Mouse (Mus musculus) heart, postnatal 10 days (tissue): Measurements from ENCODE around the gene Laptm5. TPM values are rescaled to one million over a fixed set of nuclear protein-coding genes. Genes with fewer than 3 reads are reported as not detected.

ENCODE experiments used
- DNase-seq, 2 experiments: peaks; one replicate each; pipeline ENCODE4 v3.0.0; 2021
- intact Hi-C: fragments of 180-260 bp; cut with DNase I; formaldehyde crosslinking; loops from one replicate; pipeline ENCODE4 v1.15.1; 2025
- total RNA-seq, 2 experiments: library from RNA; stranded (reverse); gene quantifications; 2 replicates each; pipeline ENCODE4 v1.2.3; 2021

The Laptm5 gene
- total RNA-seq: 10 to 100 TPM; 13.9 to 16.9 TPM

DNA sequence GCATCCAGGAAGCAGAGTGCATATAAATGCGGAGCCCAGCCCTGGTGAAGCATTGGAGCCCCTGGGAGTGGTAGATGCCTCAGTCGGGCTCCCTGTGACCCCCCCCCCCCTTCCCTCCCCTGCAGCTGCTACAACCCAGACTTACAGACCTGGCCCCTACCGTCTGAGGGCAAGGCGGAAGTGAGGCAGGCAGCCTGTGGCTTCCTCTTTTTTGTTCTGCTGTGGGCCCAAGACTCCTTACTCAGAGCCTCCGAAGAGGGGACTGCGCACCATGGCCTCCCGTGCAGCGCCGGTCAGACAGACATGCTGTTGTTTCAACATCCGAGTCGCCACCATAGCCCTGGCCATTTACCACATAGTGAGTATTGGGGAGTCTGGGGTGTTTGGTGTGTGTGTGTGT, at the start of gene Laptm5:
Gene Laptm5, plus strand, starts transcription at position 49 of the 400 bp plus-strand sequence.
- DNase-seq: peak; percentile 26 to 35
- intact Hi-C loops: no loop called here

DNA sequence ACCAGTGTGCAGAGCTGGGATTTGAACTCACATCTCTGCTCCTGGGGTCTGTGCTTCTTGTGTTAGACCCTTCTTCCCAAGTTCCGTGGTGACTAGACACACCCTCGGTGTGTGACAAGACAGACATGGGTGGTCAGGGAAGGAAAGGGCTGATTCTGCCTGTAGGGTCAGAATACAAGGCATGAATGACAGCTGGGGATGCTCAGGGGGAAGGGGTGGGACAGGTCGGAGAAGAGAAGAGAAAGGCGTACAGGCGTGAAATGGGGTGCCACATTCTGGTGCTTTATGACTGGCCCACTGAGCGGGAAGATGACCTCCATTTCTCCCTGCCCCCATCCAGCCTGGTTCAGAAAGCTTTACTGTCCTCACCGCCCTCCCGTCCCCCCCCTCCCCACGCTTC, 47.5 kb upstream of the Laptm5 start:
- intact Hi-C loops: no loop called here
- DNase-seq: no peak

DNA sequence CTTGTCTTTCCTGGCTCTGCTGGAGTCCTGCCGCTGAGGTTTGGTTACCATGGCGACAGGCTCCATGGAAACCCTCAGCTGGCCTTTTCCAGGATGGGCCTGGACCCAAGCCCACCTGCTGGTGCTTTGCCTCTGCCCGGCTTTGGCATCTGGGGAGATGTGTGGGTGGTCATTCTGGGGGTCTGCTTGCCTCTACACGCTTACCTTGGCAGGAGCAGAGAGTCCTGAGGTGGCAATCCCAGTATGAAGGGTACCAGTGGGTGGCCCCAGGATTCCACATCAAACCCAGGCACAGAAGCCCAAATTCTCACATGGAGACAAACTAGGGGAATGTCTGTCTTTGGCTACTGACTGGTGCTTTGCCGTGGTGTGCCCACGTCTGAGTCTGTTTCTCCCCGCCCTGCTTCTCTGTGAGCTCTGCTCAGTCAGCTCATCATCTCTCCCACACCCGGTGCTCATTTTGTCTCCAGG, 47.0 kb upstream of the Laptm5 start:
- intact Hi-C loops: no loop called here
- DNase-seq: no peak

GRCm38 (mm10) chr4:130867940-130868339, 45.0 kb upstream of the Laptm5 start:
- DNase-seq: no peak
- intact Hi-C loops: no loop called here

DNA sequence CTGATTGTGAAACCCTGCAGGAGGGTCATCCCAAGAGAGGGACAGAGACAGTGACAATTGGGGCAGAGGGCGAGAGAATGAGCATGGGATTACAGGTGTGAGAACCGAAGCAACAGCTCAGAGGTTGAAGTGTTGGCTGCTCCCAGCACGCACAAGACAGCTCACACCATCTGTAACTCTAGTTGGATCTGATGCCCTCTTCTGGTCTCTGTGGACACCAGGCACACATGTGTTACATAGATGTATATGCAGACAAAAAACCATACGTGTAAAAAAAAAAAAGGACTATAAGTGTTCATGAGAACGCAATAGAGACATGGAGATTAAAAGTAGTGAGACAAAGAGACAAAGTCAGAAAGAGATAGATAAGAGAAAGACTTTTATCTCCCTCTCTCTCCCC, 44.1 kb upstream of the Laptm5 start:
- DNase-seq: no peak
- intact Hi-C loops: no loop called here

GRCm38 (mm10) chr4:130872414-130872813, 40.5 kb upstream of the Laptm5 start:
- intact Hi-C loops: no loop called here

DNA sequence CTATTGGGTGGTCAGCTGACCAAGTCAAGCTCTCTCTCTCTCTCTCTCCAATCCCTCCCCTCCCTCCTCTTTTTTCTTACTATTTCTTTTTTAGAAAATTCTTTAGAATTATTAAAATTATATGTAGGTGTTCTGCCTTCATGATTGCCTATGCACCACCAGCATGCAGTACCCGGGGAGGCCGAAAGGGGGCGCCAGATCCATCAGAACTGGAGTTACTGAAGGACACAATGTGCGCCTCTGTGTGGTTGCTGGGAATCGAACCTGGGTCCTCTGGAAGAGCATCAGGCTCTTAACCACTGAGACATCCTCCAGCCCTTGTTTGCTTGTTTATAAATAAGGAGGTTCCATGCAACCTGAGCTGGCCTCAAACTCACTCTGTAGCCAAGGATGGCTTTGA, 39.5 kb upstream of the Laptm5 start:
- intact Hi-C loops: no loop called here
- DNase-seq: no peak

More at GRCm38 (mm10) chr4:130872414-130872813, 40.5 kb upstream of the Laptm5 start:
- no peak for DNase-seq

- peak; percentile 86 to 87 for DNase-seq
- intact Hi-C loops: no loop called here
Observed at GRCm38 (mm10) chr4:130874601-130875000, 38.3 kb upstream of the Laptm5 start.

DNA sequence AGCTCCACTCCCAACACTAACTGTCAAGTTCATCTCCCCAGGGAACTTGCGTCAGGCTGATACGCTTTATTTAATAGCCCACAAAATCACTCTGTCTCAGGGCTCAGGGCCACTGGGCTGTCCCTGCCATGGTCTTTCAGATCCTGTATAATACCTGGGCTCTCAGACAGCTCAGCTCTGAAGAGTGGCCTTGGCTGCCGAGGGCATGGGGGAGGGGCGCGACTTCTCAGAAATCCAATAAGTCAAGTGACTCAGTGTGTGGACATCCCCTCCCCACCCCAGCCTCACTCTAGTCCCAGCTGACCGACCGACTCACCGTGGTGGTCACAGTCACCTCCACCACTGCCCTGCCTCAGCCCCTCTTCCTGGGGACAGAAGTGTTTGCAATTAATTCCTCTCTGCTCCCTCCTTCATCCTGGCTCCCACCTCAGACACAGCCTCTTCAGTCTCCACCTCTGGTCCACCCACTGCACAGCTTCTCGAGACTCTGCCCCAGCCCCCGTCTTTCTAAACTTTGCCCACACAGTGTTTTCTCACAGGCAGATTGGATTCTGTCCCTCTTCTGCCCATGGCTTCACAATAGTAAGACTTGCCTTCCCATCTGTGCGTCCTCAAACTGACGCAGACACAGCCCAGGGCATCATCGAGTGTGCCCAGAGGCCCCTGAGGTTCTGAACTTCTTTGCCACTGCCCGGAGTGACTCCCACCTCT, 36.8 kb upstream of the Laptm5 start:
- DNase-seq: no peak
- intact Hi-C loops: no loop called here

DNA sequence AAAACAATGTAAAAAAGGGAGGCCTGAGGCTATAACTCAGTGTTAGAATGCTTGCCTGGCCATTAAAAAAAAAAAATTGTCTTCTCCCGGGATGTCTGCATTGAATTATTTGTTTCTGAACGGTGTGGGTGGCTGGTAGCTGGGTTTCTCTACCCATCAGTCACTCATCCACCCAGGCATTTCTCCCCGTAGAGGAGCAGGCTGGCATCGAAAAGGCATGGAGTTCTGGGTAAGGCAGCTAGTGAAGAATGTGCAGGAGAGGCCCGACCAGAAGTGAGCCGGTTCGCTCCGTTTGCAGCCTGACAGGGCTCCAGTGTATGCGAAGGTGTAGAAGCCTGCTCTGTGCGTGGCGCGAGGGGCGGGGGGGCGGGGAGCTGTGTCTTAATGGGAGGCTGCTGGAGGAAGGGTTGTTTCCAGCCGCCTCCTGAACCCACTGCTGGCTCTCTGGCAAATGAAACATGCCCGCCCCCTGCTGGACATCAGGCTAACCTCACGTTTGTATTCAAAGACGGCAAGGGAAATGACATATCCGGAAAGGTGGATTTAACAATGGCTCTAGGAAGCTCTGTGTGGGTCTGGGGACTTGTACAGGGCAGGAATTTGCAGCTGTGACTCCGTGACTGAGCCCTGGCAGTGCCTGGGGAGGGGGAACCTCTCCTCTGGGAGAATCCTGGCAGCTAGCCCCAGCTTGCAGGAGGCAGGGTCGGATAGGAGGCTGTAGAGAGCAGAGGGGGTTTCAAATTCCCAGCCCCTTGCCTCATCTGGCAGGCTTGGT, 34.5 kb upstream of the Laptm5 start:
- intact Hi-C loops: loop anchor here (1.0 kb wide), 1 partner anchor 88 kb away; no protein-coding TSS in a partner anchor

DNA sequence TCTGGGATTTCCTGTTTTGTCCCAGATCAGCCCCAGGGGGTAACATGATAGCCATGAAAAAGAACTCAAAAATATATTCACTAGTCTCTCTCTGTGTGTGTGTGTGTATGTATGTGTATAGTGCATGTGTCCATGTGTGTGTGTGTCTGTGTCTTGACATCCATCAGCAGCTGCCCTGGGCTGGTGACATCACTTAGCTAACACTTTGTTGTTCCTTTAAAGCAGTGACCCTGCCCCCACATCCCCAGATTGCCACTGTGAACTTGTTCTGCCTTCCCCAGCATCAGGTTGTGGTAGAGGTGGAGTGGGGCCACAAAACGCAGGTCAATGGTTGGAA, 33.9 kb upstream of the Laptm5 start:
- intact Hi-C loops: no loop called here

More for the DNA sequence above, 34.5 kb upstream of the Laptm5 start:
- DNase-seq: peak; percentile 92 to 96

GRCm38 (mm10) chr4:130881336-130881735, 31.6 kb upstream of the Laptm5 start:
- DNase-seq: no peak
- intact Hi-C loops: no loop called here

More for the DNA sequence above, 33.9 kb upstream of the Laptm5 start:
- DNase-seq: no peak

- intact Hi-C loops: no loop called here
Observed at GRCm38 (mm10) chr4:130882762-130883161, 30.2 kb upstream of the Laptm5 start.

DNA sequence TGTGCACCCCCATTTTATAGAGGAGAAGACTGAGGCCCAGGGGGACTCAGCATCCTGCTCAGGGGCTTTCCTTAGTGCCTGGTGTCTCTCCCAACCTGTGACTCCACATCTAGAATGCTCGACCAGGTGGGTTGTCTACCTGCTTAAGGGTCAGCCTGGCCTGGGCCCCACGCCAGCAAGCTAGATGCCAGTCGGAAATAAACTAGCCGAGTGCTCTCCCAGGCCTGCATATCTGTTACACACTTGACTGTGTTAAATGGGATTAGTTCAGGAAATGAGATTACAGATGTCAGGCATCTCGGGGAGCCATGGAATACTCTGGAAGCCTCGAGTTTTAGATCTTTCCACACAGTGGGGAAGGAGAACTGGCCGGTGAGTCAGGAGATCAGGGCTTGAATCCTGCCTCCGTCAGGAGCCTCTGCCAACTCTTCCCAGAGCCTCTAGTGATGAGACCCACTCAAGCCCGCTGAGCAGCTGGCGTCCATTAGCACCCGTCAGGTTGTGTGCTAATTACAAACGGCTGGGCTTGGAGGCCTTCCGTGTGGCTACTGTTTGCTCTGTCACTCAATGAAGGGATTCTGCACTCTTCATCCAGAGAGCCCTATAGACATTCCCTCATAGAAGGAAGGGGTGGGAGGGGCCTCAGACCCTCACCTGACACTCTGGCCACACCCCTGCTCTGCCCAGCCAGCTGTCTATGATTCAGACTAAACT, 28.9 kb upstream of the Laptm5 start:
- no peak for DNase-seq
- intact Hi-C loops: no loop called here

More at GRCm38 (mm10) chr4:130882762-130883161, 30.2 kb upstream of the Laptm5 start:
- DNase-seq: no peak

DNA sequence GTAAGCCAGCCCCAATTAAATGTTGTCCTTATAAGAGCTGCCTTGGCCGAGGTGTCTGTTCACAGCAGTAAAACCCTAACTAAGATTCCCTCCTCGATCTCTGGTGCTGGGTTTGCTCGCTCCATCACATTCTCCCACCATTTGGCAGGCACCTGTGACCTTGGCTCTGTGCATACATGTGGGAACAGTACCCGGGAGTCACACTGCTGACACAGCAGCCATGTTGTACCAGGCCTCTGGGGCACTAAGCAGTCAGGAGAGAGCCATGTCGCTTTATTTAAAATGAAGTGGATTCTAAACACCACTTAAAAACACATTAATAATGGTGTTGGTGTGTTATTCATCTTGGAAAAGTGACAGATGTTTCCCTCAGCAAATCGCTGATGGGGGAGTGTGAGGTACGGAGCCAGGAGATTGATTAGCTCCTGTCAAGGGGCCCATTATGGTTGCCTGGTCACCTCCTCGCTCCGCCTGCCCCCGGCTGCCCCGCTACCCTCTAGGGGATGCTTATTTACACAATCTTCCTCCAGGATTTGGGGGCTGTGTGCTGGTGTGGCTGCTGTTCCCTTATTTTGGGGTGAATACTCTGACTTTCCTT, 25.7 kb upstream of the Laptm5 start:
- intact Hi-C loops: no loop called here
- no peak for DNase-seq

GRCm38 (mm10) chr4:130889777-130890510, 23.0 kb upstream of the Laptm5 start:
- DNase-seq: no peak
- intact Hi-C loops: no loop called here

- DNase-seq: no peak
- intact Hi-C loops: no loop called here
Observed at GRCm38 (mm10) chr4:130890511-130890840, 22.4 kb upstream of the Laptm5 start.

DNA sequence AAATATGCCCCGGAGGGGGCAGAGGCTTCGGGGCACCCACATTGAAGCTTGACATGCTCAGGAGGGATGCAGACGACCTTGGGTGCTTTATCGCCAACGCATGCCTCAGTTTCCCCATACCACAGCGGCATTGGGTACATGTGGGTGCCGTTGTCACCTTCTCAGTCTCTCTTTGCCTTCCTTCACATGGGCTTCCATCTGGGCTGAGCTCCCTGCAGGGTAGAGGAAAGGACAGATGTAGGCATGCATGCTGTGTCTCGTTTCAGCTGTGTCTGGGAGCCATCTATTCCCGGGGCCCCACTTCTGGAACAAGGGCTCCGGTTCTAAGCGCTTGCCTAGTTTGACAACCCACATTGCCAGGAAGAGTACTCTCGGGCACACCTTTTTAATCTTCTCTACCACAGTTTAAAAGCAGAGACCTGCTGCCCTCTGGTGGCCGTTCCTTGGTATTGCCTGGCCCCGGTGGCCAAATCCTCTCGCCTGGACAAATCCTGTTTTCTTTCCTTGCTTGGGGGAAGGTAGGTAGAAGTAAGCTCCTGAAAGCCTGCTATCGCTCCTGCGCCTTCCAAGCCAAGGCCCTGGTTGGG, 20.8 kb upstream of the Laptm5 start:
- DNase-seq: peak; percentile 78 to 89

DNA sequence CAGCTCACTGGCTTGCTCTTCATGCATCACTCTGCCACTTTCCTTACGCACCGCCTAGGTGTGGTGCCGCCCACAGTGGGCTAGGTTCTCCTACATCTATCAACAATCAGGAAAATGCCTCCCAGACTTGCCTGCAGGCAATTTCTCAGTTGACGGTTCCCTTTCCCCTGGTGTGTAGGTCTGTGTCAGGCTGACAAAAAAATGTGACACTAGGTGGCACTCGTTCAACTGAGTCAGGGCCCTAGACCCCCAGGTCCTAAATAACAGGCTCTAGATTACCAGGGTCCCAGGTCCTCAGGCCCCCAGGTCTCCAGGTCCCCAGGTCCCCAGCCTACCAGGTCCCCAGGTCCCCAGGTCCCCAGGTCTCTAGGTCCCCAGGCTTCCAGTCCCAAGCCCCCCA, 19.2 kb upstream of the Laptm5 start:
- no peak for DNase-seq
- intact Hi-C loops: no loop called here

More for the DNA sequence above, 20.8 kb upstream of the Laptm5 start:
- intact Hi-C loops: loop anchor here (1.0 kb wide), 1 partner anchor 102 kb away; no protein-coding TSS in a partner anchor

GRCm38 (mm10) chr4:130895701-130896100, 17.2 kb upstream of the Laptm5 start:
- intact Hi-C loops: loop anchor here (1.0 kb wide), 1 partner anchor 52 kb away; no protein-coding TSS in a partner anchor
- DNase-seq: no peak
